Mouse (Mus musculus) frontal cortex, postnatal 14 days (tissue): ENCODE results near the gene Dhx16.

Experiments used
- DNase-seq, 2 experiments: peaks; one replicate each; pipeline ENCODE4 v3.0.0; 2022; ENCODE audit warnings: low spot score in 2 of 2

The Dhx16 gene

DNA sequence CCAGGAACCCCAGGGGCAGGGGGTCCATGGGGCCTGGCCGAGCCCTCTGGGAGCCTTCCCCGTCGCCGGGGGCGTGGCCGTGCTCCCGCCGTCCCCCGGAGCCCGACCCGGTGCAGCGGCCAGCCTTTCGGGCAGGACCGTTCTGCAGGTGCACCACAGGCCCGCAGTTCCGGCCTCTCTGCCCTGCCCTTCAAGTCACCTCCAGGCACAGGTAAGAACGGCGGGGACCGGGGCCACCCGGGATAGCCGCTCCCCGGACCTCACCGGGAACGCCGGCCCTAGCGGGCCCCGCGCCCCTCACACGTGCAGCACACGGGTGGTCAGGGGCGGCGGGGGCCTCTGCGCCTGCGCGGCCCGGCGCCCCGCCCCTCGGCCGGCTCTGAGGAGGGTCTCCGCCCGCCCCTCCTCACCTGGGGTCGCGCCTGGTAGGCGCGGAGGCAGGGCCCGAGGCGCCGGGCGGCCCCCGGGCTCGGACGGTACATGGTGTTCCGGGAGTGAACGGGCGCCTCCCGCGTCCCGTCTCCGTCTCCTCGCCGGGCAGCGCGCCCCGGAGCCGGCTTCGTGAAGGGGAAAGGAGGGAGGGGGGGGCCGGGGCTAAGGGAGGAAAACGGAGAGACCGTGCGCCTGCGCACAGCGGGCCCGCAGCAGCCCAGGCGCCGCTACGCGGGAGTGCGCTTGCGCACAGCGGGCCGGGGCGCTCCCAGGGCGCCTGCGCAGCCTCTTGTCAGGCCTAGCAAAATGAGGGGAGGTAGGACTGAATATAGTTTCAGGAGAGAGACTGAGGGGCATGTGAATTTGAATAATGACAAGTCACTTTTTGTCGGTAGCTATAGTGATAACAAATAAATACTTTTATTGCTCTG is 17.4 kb downstream of the Dhx16 start, which contains the start of gene 2310061I04Rik:
TSS of gene 2310061I04Rik (minus strand) at position 651 of the 863 bp plus-strand sequence.
- DNase-seq: peak; percentile 82 to 84

DNA sequence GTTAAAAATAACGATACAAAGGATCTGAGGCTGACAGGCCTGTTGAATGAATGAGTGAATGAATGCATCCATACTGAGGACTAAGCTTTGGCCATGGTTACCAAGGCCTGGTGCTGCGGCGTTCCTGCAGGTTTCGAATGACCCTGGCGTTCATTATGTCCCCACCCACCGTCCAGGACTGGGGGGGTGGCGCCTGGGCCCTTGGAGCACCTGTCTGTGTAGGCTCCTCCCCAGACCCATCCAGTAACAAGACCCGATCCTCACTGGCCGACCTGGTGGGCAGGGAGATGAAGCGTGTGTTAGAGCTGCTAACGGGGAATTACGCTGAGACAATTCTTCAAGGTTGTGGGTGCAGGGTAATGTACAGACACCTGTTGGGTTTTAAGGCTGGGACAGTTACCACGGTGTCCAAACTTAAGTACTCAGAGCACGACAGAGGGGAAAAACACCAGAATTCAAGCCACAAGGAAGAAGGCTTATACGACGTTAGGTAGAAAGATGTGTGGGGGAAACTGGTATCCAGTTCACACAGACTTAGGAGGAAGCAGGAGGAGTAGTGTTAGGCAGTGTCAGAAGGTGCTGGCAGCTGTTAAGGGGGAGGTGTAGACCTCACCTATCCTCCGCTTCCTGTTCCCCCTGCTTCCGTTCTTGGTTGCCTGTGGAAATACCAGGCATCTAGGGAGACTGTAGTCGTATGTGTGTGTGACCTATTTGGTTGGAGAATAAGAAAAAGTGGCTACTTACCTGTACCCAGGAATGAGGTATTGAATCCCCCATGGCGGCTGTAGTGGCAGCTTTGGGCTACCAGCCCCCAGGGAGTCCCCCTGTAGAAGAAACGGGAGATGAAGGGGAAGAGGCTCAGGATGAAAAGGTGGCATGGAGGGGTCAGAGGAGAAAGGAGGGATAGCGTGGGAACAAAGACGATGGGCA is 18.3 kb downstream of the Dhx16 start:
- DNase-seq: no peak

DNA sequence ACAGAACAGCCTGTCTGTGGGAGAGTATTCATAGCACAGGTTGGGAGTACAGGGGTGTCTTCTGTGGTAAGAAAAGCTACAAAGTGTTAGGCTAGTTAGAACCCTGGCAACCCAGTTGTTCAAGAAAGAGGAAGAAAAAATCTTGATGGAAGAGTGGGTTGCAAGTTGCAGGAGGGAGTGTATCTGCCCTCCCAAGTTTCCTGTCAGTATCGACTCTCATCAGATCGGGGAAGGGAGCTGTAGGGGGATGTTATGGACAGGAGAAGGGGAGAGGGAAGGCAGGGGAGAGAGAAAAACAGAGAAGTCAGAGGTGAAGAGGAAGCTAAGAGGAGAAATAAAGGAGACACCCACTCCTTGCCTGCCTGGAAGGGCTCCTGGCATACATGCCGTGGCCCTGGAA is 21.0 kb downstream of the Dhx16 start:
- no peak for DNase-seq

DNA sequence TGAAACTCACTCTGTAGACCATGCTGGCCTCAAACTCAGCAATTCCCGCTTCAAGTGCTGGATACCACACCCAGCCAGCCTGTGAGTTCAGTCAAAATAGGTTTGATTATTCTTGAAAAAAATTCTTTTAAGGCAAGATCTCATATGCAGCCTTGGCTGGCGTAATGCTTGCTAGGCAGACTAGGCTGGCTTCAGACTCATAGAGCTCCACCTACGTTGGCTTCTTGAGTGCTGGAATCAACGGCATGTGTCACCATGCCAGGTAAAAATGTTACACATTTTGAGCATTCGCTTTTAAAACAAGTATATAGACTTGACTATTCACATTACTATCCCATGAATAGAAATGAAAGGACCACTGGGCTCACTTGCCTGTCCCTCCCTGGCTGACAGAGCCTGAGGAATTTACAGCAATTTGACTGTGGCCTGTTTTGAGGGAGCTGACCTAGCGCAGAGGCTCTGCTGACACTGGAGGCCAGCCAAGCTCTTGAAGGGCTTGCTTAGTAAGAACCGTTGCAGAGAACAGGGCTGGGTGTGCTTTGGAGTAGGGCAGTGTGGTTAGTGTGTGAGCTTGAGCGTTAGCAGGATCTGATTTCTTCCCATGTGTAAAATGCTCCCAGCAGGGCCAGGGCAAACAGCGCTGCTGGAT is 23.8 kb downstream of the Dhx16 start:
- DNase-seq: no peak

DNA sequence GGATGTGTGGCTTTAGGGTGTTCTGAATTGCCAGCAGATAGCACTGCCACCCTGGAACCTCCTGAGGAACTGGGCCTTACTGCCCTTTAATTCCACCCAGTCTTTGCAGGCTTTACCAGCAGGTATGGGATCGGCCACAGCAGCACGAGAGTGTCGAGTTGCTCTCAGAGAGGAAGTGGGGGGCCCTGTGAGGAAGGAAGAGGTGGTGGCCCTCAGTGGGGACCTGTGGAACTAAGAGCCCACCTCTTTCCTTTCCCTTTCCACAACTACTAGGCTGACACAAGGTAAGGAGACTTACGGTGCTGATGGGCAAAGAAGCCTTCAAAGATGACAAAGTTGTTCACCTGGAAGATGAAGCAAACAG is 24.4 kb downstream of the Dhx16 start:
- no peak for DNase-seq

DNA sequence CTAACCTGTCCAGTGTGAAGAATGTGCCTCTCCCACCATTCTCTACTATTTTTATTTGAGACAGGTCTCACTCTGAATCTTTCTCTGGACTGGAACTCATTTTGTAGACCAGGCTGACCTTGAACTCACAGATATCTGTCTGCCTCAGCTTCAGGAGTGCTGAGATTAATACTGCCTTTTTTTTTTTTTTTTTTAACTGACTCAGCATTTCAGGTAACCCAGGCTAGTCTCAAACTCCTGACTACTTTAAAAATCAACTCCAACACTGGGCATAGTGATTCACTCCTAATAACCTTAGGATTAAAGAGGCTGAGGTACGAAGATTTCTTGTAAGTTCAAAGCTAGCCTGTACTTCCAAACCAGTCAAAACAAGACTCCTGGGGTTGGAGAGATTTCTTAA is 26.0 kb downstream of the Dhx16 start:
- DNase-seq: no peak

DNA sequence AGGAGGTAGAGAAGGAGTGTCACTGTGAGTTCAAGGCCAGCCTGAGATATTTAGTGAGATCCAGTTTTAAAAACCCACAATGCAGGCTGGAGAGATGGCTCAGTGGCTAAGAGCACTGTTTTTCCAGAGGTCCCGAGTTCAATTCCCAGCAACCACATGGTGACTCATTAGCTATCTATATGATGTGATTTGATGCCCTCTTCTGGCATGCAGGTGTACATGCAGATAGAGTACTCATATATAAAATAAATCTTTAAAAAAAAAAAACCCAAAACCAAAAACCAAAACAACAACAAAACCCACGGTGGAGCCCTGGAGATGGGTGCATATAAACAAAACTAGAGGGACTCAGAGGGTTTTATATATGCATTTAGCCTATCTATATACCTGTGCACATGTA is 28.0 kb downstream of the Dhx16 start:
- DNase-seq: no peak

DNA sequence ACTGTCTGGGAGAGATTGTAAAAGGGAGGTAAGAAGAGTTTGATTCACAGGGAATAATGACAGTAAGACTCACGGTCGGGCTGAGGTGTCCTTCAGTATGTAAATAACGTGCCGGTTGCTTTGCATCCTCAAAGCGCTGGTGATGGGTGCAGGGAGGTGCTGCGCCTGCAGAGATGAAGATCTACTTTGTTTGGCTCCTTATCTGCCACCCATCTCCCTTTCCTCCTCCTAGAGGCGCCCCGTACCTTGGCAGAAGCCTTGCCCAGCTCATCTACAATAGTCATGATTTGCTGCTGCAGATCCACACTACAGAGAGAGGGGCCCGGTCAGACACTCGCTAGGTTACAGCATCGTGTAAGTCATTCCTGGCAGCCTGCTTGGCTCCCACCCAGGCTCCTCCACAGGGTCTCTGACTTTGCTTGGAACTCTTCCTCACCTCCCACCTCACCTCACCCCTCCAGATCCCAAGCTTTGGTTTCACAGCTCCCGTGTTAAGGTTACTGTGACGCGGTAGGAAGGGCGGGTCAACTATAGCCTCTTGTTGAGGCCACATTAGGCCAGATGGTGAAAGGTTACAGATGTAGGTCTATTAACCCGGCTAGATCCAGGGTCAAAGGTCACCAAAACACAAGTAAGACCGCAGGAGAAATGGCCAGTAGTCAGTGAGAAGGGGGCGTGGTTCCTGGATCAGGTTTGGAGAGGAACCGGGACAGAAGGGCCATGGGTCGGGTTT is 29.7 kb downstream of the Dhx16 start:
- DNase-seq: no peak

DNA sequence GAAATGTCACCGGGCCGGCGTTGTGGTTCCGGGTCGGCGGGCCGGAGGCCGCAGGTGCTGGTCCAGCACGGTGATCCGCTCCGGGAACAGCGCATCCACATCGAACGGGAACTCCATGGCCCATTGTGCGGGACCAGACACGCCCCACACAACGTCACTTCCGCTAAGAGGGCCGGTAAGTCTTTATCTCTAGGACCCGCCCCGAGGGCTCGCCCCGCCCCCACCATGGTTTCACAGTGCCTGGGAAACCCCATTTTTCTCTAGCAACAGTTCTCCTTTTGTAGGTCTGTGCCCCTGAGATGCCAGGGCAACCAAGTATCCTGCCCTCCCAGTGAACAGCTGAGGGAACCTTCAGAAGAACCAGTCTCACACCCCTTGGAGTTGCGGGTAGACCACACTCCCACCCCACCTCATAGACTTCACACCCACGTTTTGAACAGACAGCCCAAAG is 30.3 kb downstream of the Dhx16 start, which contains the start of gene Atat1:
TSS of gene Atat1 (minus strand) at position 157 of the 451 bp plus-strand sequence.
- DNase-seq: peak; percentile 90

DNA sequence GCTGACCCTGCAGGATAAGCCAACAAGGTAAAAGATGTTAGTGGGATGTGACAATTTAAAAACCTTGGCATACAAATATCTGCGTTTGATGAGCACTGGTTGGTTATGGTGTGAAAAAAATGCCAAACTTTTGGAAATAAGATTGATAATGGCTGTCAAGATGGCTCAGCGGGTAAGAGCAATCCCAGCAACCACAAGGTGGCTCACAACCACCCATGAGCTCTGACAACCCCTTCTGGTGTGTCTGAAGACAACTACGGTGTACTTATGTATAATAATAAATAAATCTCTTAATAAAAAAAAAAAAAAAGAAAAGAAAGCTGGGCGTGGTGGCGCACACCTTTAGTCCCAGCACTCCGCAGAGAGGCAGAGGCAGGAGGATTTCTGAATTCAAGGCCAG is 35.4 kb downstream of the Dhx16 start:
- DNase-seq: no peak

DNA sequence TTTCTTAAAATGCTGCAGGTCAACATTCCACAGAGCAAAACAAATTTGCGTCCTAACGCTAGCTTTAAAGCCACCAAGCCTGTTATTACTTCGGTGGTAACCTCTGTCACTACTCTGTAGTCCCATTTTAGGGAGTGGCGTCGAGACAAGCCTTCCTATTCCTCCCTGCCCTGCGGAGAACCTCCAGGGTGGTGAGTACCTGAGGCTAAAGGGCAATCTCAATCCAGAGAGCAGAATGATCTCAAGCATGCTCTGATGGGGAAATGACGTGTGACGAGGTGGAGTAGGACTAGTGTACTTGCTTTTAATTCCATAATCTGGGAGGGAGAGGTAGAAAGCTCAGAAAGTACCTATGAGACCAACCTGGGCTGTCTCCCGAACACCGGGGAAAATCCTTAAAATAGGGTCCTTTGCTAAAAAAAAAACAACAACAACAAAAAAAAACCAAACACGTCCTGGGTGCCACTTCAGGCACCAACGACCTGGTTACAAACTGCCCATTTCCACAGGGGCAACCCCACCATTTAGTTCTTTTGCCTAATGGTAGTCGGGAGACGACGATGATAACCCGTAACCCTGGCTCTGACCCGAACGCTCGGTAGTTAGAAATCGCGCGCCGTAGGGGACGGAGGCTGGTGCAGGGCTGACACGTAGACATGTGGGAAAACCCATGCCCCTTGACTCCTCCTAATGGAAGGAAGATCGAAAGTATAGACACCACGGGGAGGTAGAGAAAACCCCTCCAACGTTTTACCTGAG is 36.1 kb downstream of the Dhx16 start:
- DNase-seq: no peak

DNA sequence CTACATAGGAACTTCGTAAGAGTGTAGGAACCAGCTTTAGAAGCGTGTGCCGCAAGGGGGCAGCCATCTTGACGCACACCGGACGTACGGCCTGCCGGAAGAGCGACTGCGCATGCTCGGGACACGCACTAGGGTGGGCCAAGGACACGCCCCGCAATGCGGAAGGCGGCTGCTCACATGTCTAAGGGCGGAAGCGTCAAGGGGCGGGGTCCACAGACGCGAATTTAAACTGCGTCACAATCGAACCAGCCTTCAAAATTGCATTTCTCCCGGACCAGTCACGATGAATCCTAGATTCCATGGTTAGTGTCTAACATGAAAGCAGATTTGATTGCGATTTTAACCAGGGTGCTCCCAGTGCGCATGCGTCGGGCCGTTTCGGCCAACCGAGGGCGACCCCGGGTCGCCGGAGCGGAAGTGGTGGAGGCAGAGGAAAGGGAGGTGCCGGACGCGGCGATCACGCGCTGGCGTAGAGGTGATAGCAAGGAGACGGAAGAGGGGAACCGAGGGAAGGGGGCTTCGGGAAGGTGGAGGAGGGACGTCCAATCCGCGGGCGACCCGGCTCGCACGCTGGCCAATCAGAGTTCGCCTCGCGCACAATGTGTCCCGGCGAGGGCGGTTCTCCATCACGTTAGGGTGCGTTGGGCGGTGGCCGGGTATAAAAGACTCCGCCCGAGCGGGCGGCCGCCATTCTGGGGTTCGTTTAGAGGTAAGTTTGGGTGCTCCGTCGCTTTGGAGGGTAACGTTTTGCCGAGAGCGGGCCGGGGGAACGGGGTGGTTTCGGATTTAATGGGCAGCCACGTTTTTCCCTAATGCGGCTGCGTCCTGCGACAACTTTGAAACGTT is 36.9 kb downstream of the Dhx16 start, which contains the start of the genes Mrps18b and Ppp1r10:
TSS of gene Mrps18b (minus strand) at position 93 of the 846 bp plus-strand sequence.
TSS of gene Ppp1r10 (plus strand) at position 138 of the 846 bp plus-strand sequence.
- peak; percentile 99 for DNase-seq

DNA sequence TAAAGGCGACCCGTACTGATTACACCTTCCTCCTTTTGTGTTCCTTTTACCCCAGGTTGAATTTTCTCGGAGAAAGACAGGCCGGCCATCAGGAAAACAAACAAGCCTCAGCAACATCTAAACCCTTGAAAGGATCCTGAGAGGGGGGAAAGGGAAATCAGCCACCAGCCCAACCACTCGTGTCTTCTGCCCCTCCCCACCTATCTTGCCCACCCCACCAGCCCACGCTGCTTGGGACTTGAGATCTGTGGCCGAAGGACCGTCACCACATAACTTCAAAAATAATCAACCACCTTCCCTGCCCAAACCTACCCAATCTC is 37.5 kb downstream of the Dhx16 start:
- DNase-seq: no peak

DNA sequence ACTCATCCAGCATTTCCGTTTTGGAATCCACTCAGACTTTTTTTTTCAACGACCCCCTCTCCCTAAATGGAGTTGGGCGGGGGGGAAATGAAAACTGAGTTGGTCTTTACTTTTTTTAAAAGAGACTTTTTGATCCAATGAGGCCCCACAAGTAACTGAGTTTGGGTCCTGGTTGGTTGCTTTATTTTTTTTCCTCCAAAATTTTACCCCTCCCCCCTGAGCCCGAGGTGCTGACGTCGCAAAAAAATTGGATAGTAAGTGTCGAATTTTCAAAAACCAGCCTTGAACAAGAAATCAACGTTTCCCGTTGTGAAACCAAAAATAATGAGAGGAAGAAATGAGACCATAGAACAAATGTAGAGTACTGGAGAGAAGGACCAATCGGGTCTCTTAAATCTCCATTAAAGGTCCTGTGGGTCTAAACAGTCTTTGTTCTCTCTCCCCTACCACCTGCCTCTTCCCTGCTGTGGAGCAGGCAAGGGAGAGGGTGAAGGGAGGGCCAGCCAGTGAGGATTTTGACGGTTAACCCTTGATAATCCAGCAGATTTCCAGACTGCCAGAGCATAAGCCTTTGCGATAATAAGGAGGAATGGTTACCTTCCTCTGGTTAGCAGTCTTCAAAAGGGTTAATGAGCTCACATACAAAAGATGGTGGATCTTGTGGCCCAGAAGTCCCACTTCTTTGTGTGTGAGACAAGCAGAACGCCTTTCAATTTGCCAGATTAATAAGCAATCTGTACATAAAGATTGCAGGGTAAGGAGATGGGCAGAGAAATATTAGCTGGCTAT is 38.0 kb downstream of the Dhx16 start:
- peak in 1 of 2 experiments; percentile 68 for DNase-seq

DNA sequence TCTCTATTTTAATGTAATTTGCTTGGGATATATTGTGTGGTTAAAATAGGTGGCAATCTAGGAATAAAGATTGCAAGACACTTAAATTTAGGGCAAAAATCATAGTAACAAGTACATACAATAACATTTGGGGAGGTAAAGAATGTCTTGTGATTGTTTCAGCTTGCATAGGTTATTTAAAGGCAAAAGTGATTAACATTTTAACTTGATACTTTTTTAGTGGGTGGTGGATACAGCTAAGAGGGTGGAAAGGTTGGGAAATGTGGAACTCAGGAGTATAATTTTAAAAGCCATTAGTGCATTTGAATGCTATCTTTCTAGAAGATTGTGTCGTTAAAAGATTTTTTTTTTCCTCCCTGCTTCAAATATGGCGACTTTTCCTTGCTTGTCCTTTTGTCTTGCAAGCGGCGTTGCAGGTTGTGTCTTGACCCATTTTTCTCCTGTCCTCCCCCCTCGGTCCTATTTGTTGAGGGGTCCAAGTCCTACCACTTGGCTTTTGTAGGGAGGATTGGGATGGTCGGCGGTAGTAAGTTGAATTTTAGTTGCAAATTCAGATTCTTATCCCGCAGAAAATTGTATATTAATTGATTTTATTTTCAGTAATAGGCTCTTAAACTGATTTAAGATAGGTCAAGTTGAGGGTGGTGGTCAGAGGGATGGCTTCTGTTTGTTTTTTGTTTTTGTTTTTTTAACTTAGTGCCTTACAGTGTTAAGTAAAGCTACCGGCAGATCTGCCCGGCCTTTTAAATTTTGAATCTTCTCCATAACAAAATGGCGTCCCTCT is 38.8 kb downstream of the Dhx16 start:
- no peak for DNase-seq

DNA sequence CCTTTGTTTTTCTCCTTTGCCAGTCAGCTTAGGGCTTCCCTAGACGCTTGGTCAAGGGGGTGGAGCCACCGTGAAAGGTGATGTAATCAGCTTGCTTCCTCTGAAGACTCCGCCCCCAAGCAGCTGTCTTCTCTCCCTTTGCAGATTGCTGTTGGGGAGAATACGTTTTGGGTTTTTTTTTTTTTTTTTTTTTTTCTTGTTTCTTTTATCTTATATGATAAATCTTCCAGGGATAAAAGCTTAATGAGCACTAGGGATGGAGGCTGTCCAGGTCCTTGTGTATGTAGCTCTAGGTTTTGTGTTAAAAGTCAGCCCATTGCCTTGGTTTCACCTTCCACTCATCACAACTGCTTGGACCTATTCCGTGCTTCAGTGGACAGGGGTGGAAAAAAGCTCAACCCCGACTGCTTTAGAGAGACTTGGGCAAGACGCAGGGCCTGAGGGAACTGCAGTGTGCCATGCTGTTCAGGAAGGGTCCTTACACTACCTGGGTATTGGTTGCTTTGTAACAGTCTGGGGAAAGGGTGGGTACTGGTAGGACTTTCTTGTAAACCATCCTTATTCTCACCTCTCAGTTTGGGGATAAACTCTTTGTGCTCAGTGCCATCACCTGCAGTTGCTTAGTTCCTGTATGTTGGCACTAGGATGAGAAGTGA is 39.6 kb downstream of the Dhx16 start:
- peak; percentile 92 for DNase-seq

DNA sequence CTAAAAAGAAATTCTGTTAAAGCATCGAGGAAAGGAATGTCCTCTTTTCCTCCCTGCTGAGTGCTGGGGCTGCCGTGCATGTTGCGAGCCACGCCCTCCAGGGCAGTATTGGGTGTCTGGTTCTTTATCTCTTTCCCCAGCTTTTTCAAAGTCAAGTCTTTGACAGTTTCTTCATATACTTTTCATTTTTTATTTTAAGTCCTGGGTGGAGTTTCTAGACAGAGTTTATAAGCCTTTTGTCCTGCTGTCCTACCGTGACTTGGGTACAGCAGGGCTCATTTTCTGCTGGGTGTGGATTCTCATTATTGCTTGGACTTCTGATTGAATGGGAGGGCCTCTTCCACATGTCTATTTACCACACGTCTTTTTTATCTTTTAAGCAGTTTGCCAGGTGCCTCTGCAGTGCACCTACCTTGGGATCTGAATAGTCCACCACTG is 40.3 kb downstream of the Dhx16 start:
- DNase-seq: no peak
